Mouse (Mus musculus): ENCODE measurements around the gene Gcm1.

GRCm38 (mm10) chr9:78054298-78054697 is 2.6 kb downstream of the Gcm1 start:
- TF ChIP-seq POLR2A (IDR thresholded peaks at IDR 0.05; ENCODE audit: borderline replicate concordance, insufficient read depth, low read length) = no peak
- no peak for TF ChIP-seq CTCF (IDR thresholded peaks at IDR 0.05; ENCODE audit: borderline replicate concordance, insufficient read depth, low read depth, low read length)

All from cerebellum, adult 2 months (tissue).